Mouse (Mus musculus) embryonic facial prominence, embryonic 13.5 days (tissue): ENCODE data around the gene Sufu. TPM values are rescaled to one million over a fixed set of nuclear protein-coding genes. Genes with fewer than 3 reads are reported as not detected.
A peak's percentile ranks its signal among the peaks of the same experiment; 100 is the strongest.

Source experiments
- ATAC-seq: fragments of 200-750 bp; cut with Nextera tagmentation; 2 replicates; pipeline ENCODE4 v1.8.0; 2017; ENCODE audit warnings: low read depth; ENCODE audit not compliant: insufficient number of reproducible peaks, insufficient read depth, low FRiP score, low TSS enrichment
- H3K27ac ChIP-seq: fragments of 300-500 bp; sonication (generic); 2 replicates; pipeline ENCODE4 v1.5.1; 2015; ENCODE audit warnings: moderate library complexity, mild to moderate bottlenecking, inconsistent platforms
- H3K27me3 ChIP-seq: fragments of 300-500 bp; sonication (generic); 2 replicates; pipeline ENCODE4 v1.6.1; 2015; ENCODE audit warnings: mild to moderate bottlenecking, inconsistent platforms
- H3K36me3 ChIP-seq: fragments of 300-500 bp; sonication (generic); 2 replicates; pipeline ENCODE4 v1.6.1; 2015; ENCODE audit warnings: mild to moderate bottlenecking, inconsistent platforms
- H3K4me1 ChIP-seq: fragments of 300-500 bp; sonication (generic); 2 replicates; pipeline ENCODE4 v1.6.1; 2015; ENCODE audit warnings: inconsistent platforms
- H3K4me2 ChIP-seq: fragments of 300-500 bp; sonication (generic); 2 replicates; pipeline ENCODE4 v1.6.1; 2015; ENCODE audit warnings: moderate library complexity, mild to moderate bottlenecking, inconsistent platforms
- H3K4me3 ChIP-seq: fragments of 300-500 bp; sonication (generic); 2 replicates; pipeline ENCODE4 v1.5.1; 2015; ENCODE audit warnings: mild to moderate bottlenecking, inconsistent platforms
- H3K9ac ChIP-seq: fragments of 300-500 bp; sonication (generic); 2 replicates; pipeline ENCODE4 v1.6.1; 2015; ENCODE audit warnings: mild to moderate bottlenecking, inconsistent platforms
- H3K9me3 ChIP-seq: fragments of 300-500 bp; sonication (generic); 2 replicates; pipeline ENCODE4 v1.6.1; 2016; ENCODE audit warnings: inconsistent platforms
- WGBS: fragments of 180-500 bp; shearing (Covaris S2); methylation state at CpG from one replicate; pipeline ENCODE4 v1.1.7; 2015; ENCODE audit warnings: mixed read lengths; 5-methylcytosine and 5-hydroxymethylcytosine counted together
- polyA plus RNA-seq: library from polyadenylated mRNA; unstranded; fragments of >200 nt; fragmentation: Nextera tagmentation; extraction: Ambion mirVana; gene quantifications from 2 replicates; pipeline ENCODE4 v1.2.1, GENCODE M21; 2015

Sufu gene
- polyA plus RNA-seq, result 38.5 and 39.3 TPM in 2 replicates

GRCm38 (mm10) chr19:46396686-46397435, at the start of gene Sufu:
Gene Sufu (plus strand): TSS chr19:46396896.
- WGBS, result under 1% methylated on average over 57 of the region's 57 CpGs
- Histone ChIP-seq H3K4me1 (peaks cover 48% of the 10 kb centered on the region), H3K9ac (peak within 1 kb of the TSS; percentile 89), H3K4me3 (peak within 1 kb of the TSS; percentile 88), H3K27me3 (no peaks in the 10 kb centered on the region), H3K36me3 (peaks cover 8% of the 10 kb centered on the region), H3K9me3 (no peaks in the 10 kb centered on the region), H3K27ac (peak within 1 kb of the TSS; percentile 89), H3K4me2 (peak within 1 kb of the TSS; percentile 94)
- ATAC-seq, result peak; percentile 89

GRCm38 (mm10) chr19:46347146-46347545, 49.5 kb upstream of the Sufu start:
- Histone ChIP-seq H3K4me1 (peaks cover 15% of the 10 kb centered on the region), H3K9me3 (no peaks in the 10 kb centered on the region), H3K4me2 (no peak overlapping the region), H3K36me3 (no peaks in the 10 kb centered on the region), H3K27ac (no peak overlapping the region), H3K9ac (no peak overlapping the region), H3K27me3 (peaks cover 26% of the 10 kb centered on the region), H3K4me3 (no peak overlapping the region)
- WGBS, result 97% methylated on average over 1 of the region's 1 CpGs
- ATAC-seq, result no peak

- ATAC-seq, result no peak
- peak overlapping the region; percentile 86 for H3K9ac ChIP-seq
These were observed 48.6 kb upstream of the Sufu start for GRCm38 (mm10) chr19:46347936-46348668.

GRCm38 (mm10) chr19:46348761-46349458, 47.8 kb upstream of the Sufu start:
- Histone ChIP-seq H3K27me3 (peaks cover 26% of the 10 kb centered on the region), H3K36me3 (no peaks in the 10 kb centered on the region), H3K9me3 (no peaks in the 10 kb centered on the region), H3K4me1 (peaks cover 15% of the 10 kb centered on the region), H3K27ac (peak overlapping the region; percentile 72), H3K4me2 (peak overlapping the region; percentile 76), H3K4me3 (peak overlapping the region; percentile 69), H3K9ac (peak overlapping the region; percentile 86)
- under 1% methylated on average over 78 of the region's 78 CpGs for WGBS
- ATAC-seq, result peak; percentile 81

More at GRCm38 (mm10) chr19:46347936-46348668, 48.6 kb upstream of the Sufu start:
- no peaks in the 10 kb centered on the region for H3K9me3 ChIP-seq
- H3K4me1 ChIP-seq, result peaks cover 15% of the 10 kb centered on the region
- peak overlapping the region; percentile 72 for H3K27ac ChIP-seq
- peak overlapping the region; percentile 69 for H3K4me3 ChIP-seq
- 31% methylated on average over 14 of the region's 14 CpGs for WGBS
- no peaks in the 10 kb centered on the region for H3K36me3 ChIP-seq
- peaks cover 26% of the 10 kb centered on the region for H3K27me3 ChIP-seq
- H3K4me2 ChIP-seq, result peak overlapping the region; percentile 76

GRCm38 (mm10) chr19:46349550-46349949, 47.1 kb upstream of the Sufu start:
- peaks cover 15% of the 10 kb centered on the region for H3K4me1 ChIP-seq
- peak overlapping the region; percentile 69 for H3K4me3 ChIP-seq
- H3K27ac ChIP-seq, result no peak overlapping the region
- H3K4me2 ChIP-seq, result peak overlapping the region; percentile 76
- H3K9me3 ChIP-seq, result no peaks in the 10 kb centered on the region
- 21% methylated on average over 6 of the region's 6 CpGs for WGBS
- peak overlapping the region; percentile 86 for H3K9ac ChIP-seq
- ATAC-seq, result no peak
- no peaks in the 10 kb centered on the region for H3K36me3 ChIP-seq
- H3K27me3 ChIP-seq, result peaks cover 21% of the 10 kb centered on the region

GRCm38 (mm10) chr19:46350168-46350932, 46.3 kb upstream of the Sufu start, which contains the start of gene 2310034G01Rik:
Gene 2310034G01Rik (minus strand): TSS chr19:46350302.
- Histone ChIP-seq H3K9me3 (no peaks in the 10 kb centered on the region), H3K4me1 (peaks cover 15% of the 10 kb centered on the region), H3K36me3 (no peaks in the 10 kb centered on the region), H3K4me2 (peak within 1 kb of the TSS; percentile 76), H3K9ac (peak within 1 kb of the TSS; percentile 86), H3K27me3 (peaks cover 15% of the 10 kb centered on the region), H3K27ac (peak within 1 kb of the TSS; percentile 72), H3K4me3 (peak within 1 kb of the TSS; percentile 69)
- 60% methylated on average over 10 of the region's 10 CpGs for WGBS
- no peak for ATAC-seq

GRCm38 (mm10) chr19:46356701-46357138, 40.0 kb upstream of the Sufu start:
- Histone ChIP-seq H3K27me3 (peaks cover 35% of the 10 kb centered on the region), H3K4me1 (peaks cover 5% of the 10 kb centered on the region), H3K9ac (peak overlapping the region; percentile 65), H3K4me3 (peak overlapping the region; percentile 49), H3K36me3 (no peaks in the 10 kb centered on the region), H3K4me2 (peak overlapping the region; percentile 79), H3K27ac (no peak overlapping the region), H3K9me3 (no peaks in the 10 kb centered on the region)
- peak; percentile 69 for ATAC-seq
- WGBS, result under 1% methylated on average over 29 of the region's 29 CpGs

- WGBS, result 15% methylated on average over 25 of the region's 25 CpGs
- Histone ChIP-seq H3K4me3 (peak overlapping the region; percentile 49), H3K4me1 (peaks cover 5% of the 10 kb centered on the region), H3K4me2 (peak overlapping the region; percentile 79), H3K9me3 (no peaks in the 10 kb centered on the region), H3K9ac (peak overlapping the region; percentile 65; the same call in 1 of the 2 replicates), H3K27ac (no peak overlapping the region), H3K36me3 (no peaks in the 10 kb centered on the region), H3K27me3 (peaks cover 35% of the 10 kb centered on the region)
- no peak for ATAC-seq
These were observed 39.1 kb upstream of the Sufu start for GRCm38 (mm10) chr19:46357344-46358280.

- 52% methylated on average over 4 of the region's 4 CpGs for WGBS
- peaks cover 35% of the 10 kb centered on the region for H3K27me3 ChIP-seq
- H3K9me3 ChIP-seq, result no peaks in the 10 kb centered on the region
- H3K4me2 ChIP-seq, result no peak overlapping the region
- H3K4me3 ChIP-seq, result no peak overlapping the region
- no peaks in the 10 kb centered on the region for H3K36me3 ChIP-seq
- H3K4me1 ChIP-seq, result peaks cover 5% of the 10 kb centered on the region
- ATAC-seq, result no peak
- H3K9ac ChIP-seq, result no peak overlapping the region
- no peak overlapping the region for H3K27ac ChIP-seq
These were observed 38.3 kb upstream of the Sufu start for GRCm38 (mm10) chr19:46358381-46358780.

GRCm38 (mm10) chr19:46362104-46362503, 34.6 kb upstream of the Sufu start:
- H3K27ac ChIP-seq, result no peak overlapping the region
- no peaks in the 10 kb centered on the region for H3K36me3 ChIP-seq
- ATAC-seq, result no peak
- no peak overlapping the region for H3K4me3 ChIP-seq
- H3K4me2 ChIP-seq, result no peak overlapping the region
- H3K9ac ChIP-seq, result no peak overlapping the region
- no peaks in the 10 kb centered on the region for H3K9me3 ChIP-seq
- peaks cover 2% of the 10 kb centered on the region for H3K4me1 ChIP-seq
- WGBS, result 78% methylated on average over 8 of the region's 8 CpGs
- H3K27me3 ChIP-seq, result peaks cover 22% of the 10 kb centered on the region
